Mouse (Mus musculus) spleen, postnatal 10 days (tissue): ENCODE data around the gene Rhbdl1.
"Not testable (repeated sequence)": the region's sequence is repeated elsewhere in the genome, so short reads cannot be mapped to it uniquely, and the experiment has no call there.

Experiments used
- DNase-seq, 2 experiments: peaks; one replicate each; pipeline ENCODE4 v3.0.0; 2021 to 2022; ENCODE audit warnings: low spot score in 2 of 2

Gene Rhbdl1

GRCm38 (mm10) chr17:25825984-25826570 is 11.0 kb downstream of the Rhbdl1 start:
- no peak for DNase-seq

DNA sequence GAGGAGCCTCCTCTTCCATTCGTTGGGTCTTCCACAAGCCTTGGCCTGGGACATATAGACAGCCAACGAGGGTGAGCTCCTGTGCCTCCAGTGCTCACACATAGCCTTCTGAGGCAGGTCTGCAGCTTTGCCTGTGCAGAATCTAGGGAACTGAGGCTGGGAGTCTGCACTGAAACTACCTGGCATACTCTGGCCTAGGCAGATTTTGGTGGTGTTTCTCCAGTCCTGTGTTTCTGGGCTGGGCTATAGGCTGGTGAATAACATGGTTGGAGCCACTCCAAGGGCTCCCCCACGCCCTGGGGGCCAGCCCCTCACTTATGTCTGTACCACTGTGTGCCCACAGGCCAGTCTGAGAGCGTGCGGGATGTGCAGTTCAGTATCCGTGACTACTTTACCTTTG is 11.8 kb downstream of the Rhbdl1 start:
- DNase-seq, result no peak

- DNase-seq, result peak in 1 of 2 experiments; percentile 22
Measured at GRCm38 (mm10) chr17:25824362-25825142, 12.5 kb downstream of the Rhbdl1 start.

GRCm38 (mm10) chr17:25823452-25823851 is 13.6 kb downstream of the Rhbdl1 start, which contains the start of gene Wdr24:
Gene Wdr24, plus strand, starts transcription at chr17:25823627.
- DNase-seq, result peak; percentile 73 to 80

GRCm38 (mm10) chr17:25818851-25819780 is 18.0 kb downstream of the Rhbdl1 start:
- DNase-seq, result no peak

DNA sequence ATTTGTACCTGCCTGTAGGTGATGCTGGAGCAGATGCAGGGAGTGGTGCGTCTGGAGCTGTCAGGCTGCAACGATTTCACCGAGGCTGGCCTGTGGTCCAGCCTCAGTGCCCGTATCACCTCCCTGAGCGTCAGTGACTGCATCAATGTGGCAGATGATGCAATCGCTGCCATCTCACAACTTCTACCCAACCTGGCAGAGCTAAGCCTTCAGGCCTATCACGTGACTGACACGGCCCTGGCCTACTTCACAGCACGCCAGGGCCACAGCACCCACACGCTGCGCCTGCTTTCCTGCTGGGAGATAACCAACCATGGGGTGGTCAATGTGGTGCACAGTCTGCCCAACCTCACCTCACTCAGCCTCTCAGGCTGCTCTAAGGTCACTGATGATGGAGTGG is 19.4 kb downstream of the Rhbdl1 start:
- no peak for DNase-seq

DNA sequence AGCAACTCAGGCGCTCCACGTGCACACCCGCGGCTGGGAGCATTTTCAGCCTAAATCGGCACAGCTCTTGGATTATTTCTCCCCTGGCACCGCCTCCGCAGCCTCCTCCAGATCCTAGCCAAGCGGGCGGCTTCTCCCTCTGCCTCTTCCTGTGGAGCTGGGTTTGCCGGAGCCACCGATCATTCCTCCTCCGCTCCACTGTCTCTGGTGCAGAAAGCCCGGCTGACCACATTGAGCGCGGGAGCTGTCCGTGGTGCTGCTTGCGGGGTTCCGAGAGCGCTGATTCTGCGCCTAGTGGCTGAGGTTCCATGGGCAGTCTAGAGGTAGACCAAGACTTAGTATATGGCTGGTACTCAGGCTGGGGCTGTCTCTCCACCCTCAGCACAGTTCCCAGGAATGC is 23.6 kb downstream of the Rhbdl1 start:
- DNase-seq, result peak; percentile 60 to 90

DNA sequence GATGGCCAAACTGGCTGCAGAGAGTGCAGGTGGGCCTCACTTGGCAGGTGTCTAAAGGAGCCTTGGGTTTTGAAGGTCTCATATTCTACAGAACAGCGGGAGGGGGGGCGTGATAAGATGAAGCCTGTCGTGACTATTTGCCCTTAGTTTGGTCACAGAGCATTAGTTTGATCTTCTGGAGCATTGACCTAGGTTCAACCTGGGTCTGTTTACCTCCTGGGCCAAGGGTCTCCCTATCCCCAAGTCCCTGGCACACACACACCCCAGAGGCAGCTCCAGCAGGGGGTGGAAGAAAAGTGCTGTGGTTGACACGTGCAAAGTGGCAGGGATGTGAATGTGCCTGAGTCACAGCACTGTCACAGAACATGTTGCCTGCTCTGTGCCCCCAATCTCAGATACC is 26.2 kb downstream of the Rhbdl1 start:
- DNase-seq, result no peak

DNA sequence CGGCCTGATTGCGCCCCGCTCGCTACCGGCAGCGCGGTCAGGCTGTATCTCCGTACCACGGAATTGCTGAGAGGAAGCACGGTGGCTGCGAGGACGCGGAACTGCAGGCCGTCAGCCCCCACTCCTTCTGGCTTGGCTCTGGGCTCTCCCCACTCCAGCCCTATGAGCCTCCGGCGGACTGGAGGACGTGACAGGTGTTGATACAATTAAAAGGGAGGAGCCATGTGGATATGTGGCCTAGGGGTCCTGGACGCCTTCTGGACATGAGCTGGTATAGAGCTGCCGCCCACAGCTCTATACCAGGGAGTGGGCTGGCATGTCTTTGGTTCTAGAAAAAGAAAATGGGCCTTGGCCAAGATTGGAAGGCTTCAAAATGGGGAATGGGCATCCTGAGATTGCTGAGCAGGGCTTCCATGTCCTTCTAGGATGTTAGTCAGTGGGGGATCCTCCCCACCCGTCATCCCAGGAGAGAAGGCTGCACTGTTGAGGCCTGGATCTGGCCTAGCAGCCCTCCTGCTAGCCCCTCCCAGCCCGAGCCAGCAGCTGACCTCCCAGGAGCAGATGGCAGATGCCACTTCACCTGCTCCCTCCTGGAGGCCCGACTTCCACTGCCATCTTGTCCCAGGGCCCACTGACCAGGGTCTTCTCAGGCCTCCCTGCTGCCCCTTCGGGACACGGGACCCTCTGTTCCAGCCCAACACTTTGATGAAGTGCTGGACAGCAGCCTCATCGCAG is 27.3 kb downstream of the Rhbdl1 start:
- no peak for DNase-seq

GRCm38 (mm10) chr17:25808789-25809605 is 28.1 kb downstream of the Rhbdl1 start, which contains the start of gene Fbxl16:
Gene Fbxl16, plus strand, starts transcription at chr17:25809085.
- no peak for DNase-seq

- no peak for DNase-seq
Measured at GRCm38 (mm10) chr17:25808028-25808427, 29.1 kb downstream of the Rhbdl1 start.

DNA sequence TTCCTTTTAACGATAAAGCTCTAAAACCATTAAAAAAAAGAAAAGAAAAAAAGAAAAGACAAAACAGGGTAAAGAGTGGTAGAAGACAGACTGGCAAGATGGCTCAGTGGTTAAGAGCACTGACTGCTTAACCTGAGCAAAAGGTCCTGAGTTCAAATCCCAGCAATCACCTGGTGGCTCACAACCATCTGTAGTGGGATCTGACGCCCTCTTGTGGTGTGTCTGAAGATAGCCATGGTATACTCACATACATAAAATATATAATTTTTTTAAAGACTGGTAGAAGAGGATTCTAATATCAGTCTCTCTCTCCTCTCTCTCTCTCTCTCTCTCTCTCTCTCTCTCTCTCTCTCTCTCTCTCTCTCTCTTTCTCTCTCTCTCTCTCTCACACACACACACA is 29.6 kb downstream of the Rhbdl1 start:
- not testable (repeated sequence) for DNase-seq

DNA sequence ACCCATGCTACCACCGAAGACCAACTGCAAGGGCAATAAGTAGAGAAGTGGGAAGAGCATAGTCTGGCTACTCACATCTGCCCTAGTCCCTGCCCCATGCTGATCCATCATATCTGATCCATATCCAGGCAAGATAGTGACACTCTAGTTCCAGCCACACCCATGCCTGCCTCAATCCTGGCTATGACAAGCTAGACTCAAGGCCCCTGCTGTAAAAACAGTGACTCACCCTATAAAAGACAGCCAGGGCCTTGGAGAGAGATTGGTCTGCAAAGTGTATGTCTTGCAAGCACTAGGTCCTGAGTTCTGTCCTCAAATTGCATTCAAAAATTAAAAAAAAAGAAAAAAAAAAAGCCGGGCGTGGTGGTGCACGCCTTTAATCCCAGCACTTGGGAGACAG is 30.6 kb downstream of the Rhbdl1 start:
- no peak for DNase-seq

DNA sequence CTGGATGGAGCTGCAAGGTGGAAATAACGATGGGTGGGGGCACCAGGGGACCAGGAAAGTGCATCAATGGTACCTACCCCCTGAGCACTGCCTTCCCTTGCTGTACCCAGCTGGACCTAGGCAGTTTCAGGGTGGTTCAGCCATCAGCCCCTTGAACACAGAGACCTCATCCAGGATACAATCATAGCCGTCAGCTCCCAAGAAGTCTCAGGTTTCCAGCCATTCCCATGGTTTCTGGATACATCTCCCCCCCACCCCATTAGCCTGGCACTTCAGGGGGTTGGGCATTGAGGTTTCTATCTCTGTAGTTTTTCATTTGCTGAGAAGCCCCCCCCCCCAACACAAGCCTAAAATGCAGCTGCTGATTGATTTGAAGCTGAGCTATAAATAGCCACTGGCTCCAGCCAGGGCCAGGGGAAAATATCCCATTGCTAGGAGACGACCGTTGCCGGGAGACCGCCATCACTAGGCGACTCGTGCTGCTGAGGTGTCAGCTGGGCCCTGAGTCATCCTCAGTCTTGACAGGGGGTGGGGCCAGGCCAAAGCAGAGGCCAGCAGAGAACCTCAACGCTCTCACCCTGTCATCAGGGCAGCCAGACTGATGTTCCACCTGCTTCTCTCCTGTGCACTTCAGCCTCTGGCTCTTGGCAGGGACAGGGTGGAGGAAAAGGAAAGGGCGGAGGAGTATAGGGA is 34.1 kb downstream of the Rhbdl1 start:
- DNase-seq, result no peak

DNA sequence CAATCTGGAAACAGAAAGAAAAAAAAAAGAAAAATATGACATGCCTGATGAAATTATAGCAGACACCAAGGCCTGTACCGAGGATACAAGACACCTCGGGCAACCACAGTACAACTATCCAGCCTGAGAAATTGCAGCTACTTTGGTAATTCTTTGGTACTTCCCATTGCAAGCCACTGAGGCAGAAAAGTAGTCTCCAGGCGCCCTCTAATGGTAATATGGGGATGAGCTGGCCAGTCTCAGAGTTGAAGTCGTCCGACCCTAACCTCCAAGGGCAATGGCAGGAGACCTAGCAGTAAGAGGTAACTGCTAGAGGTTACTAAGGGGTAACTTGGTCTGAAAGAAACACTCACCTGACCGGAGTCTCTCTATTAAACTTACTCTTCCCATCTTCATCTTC is 36.1 kb downstream of the Rhbdl1 start:
- peak; percentile 47 to 69 for DNase-seq

DNA sequence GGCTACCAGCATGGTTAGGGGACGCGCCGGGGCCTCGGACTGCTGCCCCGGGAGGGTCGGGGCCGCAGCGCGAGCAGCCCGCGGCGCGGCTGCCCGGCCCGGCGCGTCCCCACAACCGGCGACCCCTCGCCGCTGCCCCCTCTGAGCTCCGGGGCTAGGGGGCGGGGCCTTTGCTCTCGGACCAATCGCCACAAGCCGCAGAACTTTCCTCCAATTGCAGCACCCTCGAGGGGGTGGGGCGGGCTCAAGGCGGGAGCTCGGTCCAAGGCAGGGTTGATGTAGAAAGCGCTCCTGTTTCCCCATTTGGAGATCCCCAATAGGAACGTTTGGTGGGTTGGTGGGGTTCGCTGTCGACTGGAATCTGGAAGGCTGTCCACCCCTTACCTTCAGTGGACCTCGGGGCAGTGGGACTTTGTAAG is 40.1 kb downstream of the Rhbdl1 start, which contains the start of gene Metrn:
Metrn (minus strand) TSS at position 186 of the 419 bp plus-strand sequence.
- peak; percentile 78 to 93 for DNase-seq

DNA sequence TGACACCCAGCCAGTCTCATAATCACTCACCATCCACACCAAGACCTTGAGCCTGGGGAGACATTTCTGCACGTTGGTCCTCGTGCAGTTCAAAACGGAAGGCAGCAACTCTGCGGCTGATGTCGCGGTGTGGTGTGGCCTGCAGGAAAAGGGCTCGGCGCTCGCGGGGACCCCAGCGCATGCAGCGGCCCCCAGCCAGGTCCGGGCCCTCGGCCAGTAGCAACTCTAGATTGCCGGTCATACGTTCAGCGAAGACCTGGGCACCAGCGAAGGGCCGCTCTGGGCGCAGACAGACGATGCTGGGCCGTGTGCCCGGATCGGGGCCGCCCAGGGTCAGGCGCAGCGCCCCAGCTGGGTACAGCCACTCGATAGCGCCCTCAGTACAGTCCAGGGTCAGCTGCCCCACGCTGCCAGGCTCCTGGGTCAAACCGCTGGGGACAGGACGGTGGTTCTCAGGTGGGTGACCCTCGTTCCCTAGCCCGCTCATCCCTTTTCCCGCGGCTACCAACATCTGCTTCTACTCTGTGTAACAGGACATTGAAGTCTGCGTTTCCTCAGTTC is 40.8 kb downstream of the Rhbdl1 start:
- DNase-seq, result peak; percentile 46

- no peak for DNase-seq
Measured at GRCm38 (mm10) chr17:25795609-25796092, 41.4 kb downstream of the Rhbdl1 start, which contains the start of gene AC134908.4. Gene AC134908.4, minus strand, starts transcription at chr17:25795659.

DNA sequence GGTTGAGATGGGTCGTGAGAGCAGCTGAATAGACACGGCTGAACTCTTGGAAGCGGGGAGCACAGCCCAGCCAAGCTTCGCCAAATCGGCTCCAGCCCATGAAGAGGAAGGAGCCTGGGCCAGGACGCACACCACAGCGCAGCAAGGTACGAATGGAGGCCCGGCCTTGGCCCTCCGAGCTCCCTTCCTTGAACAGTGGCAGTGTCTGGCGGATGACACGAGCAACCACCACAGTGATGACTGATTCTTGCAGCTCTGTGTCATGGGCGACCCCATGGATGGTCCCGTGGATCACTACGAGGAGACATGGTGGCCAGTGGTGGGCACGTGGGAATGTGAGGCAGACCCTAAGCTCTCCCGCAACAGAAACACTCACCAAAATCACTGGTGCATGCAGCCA is 42.1 kb downstream of the Rhbdl1 start:
- no peak for DNase-seq
